ENCODE assay signal across 20 mouse cellular contexts in the genomic region with DNA sequence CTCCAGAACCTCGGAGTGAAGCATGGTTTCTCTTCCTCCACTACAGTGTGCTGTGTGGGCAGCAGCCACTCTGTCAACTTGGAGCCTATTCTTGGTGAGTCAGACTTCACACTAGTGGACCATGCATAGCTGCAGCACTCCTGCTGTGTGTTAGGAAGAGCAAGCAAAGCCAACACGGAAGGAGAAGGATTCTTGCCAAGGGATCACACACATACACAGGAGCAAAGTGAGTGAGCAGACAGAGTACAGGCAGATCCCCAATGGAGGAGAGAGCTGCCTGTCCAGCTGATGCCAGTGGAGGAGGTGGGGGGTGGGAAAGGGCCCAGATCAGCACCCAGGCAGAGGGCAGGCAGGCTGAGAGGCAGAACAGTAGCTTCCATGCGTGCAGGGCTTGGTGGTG. TPM values are rescaled to one million over a fixed set of nuclear protein-coding genes. Genes with fewer than 3 reads are reported as not detected.
DNase-seq lines count a peak whose midpoint lies in the region; ATAC-seq and TF ChIP-seq lines count a peak whose summit lies in the region.
"Had no signal": no experiment of that assay in that cellular context is flagged by ENCODE, and none has a peak within 500 bp of the region (broad histone marks: within the 10 kb centered on the region; RNA-seq: fewer than 3 reads in every experiment).

No protein-coding gene starts in this region.

- H3K9me3 ChIP-seq in intestine, postnatal 0 days (ENCODE audit: control insufficient read depth): no peaks in the 10 kb centered on the region
- H3K9me3 ChIP-seq: embryonic facial prominence, embryonic 12.5 days; hindbrain, embryonic 10.5 days had no signal

- ATAC-seq in intestine, postnatal 0 days: no peak
- ATAC-seq: forebrain, postnatal 0 days; liver, postnatal 0 days had no signal

- 88% methylated on average over 3 of the region's 3 CpGs for WGBS in thymus, adult 2 months
- WGBS in intestine, postnatal 0 days: 84% methylated on average over 3 of the region's 3 CpGs

- TF ChIP-seq CTCF in layer of hippocampus, adult 2 months (conservative IDR thresholded peaks at IDR 0.05): no peak
- TF ChIP-seq CTCF in thymus, adult 2 months (IDR thresholded peaks at IDR 0.05; ENCODE audit: borderline replicate concordance, control insufficient read depth, extremely low read depth, insufficient read depth, low read length, poor library complexity): no peak
- TF ChIP-seq CTCF in intestine, postnatal 0 days (IDR thresholded peaks at IDR 0.05; ENCODE audit: low read depth): no peak

- H3K4me2 ChIP-seq in intestine, postnatal 0 days (replicated peaks; ENCODE audit: low read depth): no peak overlapping the region
- H3K4me2 ChIP-seq: embryonic facial prominence, embryonic 12.5 days had no signal

- H3K27ac ChIP-seq in layer of hippocampus, adult 2 months: peak overlapping the region; percentile 48; the same call in 1 of the 2 replicates
- peak overlapping the region; percentile 100 for H3K27ac ChIP-seq in thymus, adult 2 months (ENCODE audit: control insufficient read depth, insufficient read depth, low read length)
- H3K27ac ChIP-seq in intestine, postnatal 0 days (ENCODE audit: low read depth, low read length): no peak overlapping the region
- H3K27ac ChIP-seq: embryonic facial prominence, embryonic 12.5 days; hindbrain, embryonic 10.5 days; macrophage had no signal

- TF ChIP-seq POLR2A in thymus, adult 2 months (IDR thresholded peaks at IDR 0.05; ENCODE audit: control insufficient read depth, extremely low read depth, insufficient read depth, low read length, poor library complexity): no peak

- H3K9ac ChIP-seq in intestine, postnatal 0 days (ENCODE audit: low read depth, low read length): no peak overlapping the region
- H3K9ac ChIP-seq: embryonic facial prominence, embryonic 12.5 days; forebrain, postnatal 0 days; liver, postnatal 0 days had no signal

- DNase-seq in layer of hippocampus, adult 2 months (ENCODE audit: low spot score in 2 of 2): peak in 1 of 2 experiments; percentile 28
- no peak for DNase-seq in layer of hippocampus, adult 9-10 months (ENCODE audit: low spot score)
- no peak for DNase-seq in thymus, adult 2 months
- DNase-seq in thymus, adult 18-20 months: no peak
- DNase-seq in cerebellum, adult 11-12 months: peak; percentile 66
- DNase-seq in cerebellum, postnatal 25 days: peak; percentile 62 to 75
- DNase-seq in lung, postnatal 25 days (ENCODE audit: low spot score): no peak
- DNase-seq: adrenal gland, adult 2 months; forebrain, postnatal 0 days; heart, adult 11 months; kidney, adult 2 months; kidney, postnatal 25 days; liver; liver, postnatal 0 days; midbrain, embryonic 14.5 days; spleen, adult 18-20 months had no signal

- H3K27me3 ChIP-seq in thymus, adult 2 months (ENCODE audit: control insufficient read depth, insufficient read depth, low read length): no peaks in the 10 kb centered on the region
- H3K27me3 ChIP-seq in intestine, postnatal 0 days (replicated peaks; ENCODE audit: control insufficient read depth, insufficient read depth, low read length): no peaks in the 10 kb centered on the region
- H3K27me3 ChIP-seq: embryonic facial prominence, embryonic 12.5 days had no signal

- peaks cover 48% of the 10 kb centered on the region for H3K4me1 ChIP-seq in thymus, adult 2 months (replicated peaks; ENCODE audit: control insufficient read depth, insufficient read depth, low read length)
- no peaks in the 10 kb centered on the region for H3K4me1 ChIP-seq in intestine, postnatal 0 days (replicated peaks; ENCODE audit: control insufficient read depth, insufficient read depth, low read length)
- H3K4me1 ChIP-seq: embryonic facial prominence, embryonic 12.5 days; hindbrain, embryonic 10.5 days had no signal

- no peak overlapping the region for H3K4me3 ChIP-seq in layer of hippocampus, adult 2 months
- no peak overlapping the region for H3K4me3 ChIP-seq in thymus, adult 2 months (ENCODE audit: control insufficient read depth, insufficient read depth, low read length)
- no peak overlapping the region for H3K4me3 ChIP-seq in intestine, postnatal 0 days (ENCODE audit: low read depth, low read length)
- H3K4me3 ChIP-seq: embryonic facial prominence, embryonic 12.5 days; hindbrain, embryonic 10.5 days had no signal

- peaks cover 7% of the 10 kb centered on the region for H3K36me3 ChIP-seq in thymus, adult 2 months (ENCODE audit: control insufficient read depth, insufficient read depth, low read length)
- peaks cover 32% of the 10 kb centered on the region; the same call in 1 of the 2 replicates for H3K36me3 ChIP-seq in intestine, postnatal 0 days (ENCODE audit: control insufficient read depth, insufficient read depth)

RNA-seq across cellular contexts. Expression of gene Ttc13, which starts 19.6 kb away (rescaled TPM):
- 10 to 100 TPM; 49.6 to 51.6 TPM for total RNA-seq in layer of hippocampus, adult 2 months (2021)
- polyA plus RNA-seq in thymus, adult 2 months (2012; rRNA removed): 49.8 and 53.2 TPM in 2 replicates
- polyA plus RNA-seq in intestine, postnatal 0 days (2015; fragmentation: Nextera tagmentation; extraction: Ambion mirVana): 19.0 and 20.2 TPM in 2 replicates

RNA-seq across cellular contexts. Expression of gene Arv1, which starts 19.8 kb away (rescaled TPM):
- total RNA-seq in layer of hippocampus, adult 2 months (2021): 10 to 100 TPM; 10.7 to 13.4 TPM
- 53.5 and 56.7 TPM in 2 replicates for polyA plus RNA-seq in thymus, adult 2 months (2012; rRNA removed)
- 13.3 and 14.8 TPM in 2 replicates for polyA plus RNA-seq in intestine, postnatal 0 days (2015; fragmentation: Nextera tagmentation; extraction: Ambion mirVana)

RNA-seq across cellular contexts. Expression of gene 2310022B05Rik, which starts 39.0 kb away (rescaled TPM):
- total RNA-seq in layer of hippocampus, adult 2 months (2021): 10 to 100 TPM; 76.5 to 77.4 TPM
- polyA plus RNA-seq in thymus, adult 2 months (2012; rRNA removed): 17.3 and 18.1 TPM in 2 replicates
- polyA plus RNA-seq in intestine, postnatal 0 days (2015; fragmentation: Nextera tagmentation; extraction: Ambion mirVana): 22.1 and 22.6 TPM in 2 replicates

RNA-seq across cellular contexts. Expression of gene Fam89a, which starts 49.4 kb away (rescaled TPM):
- under 1 TPM; 0.27 to 0.54 TPM for total RNA-seq in layer of hippocampus, adult 2 months (2021)
- 14.2 and 15.5 TPM in 2 replicates for polyA plus RNA-seq in thymus, adult 2 months (2012; rRNA removed)
- 1.9 and 2.3 TPM in 2 replicates for polyA plus RNA-seq in intestine, postnatal 0 days (2015; fragmentation: Nextera tagmentation; extraction: Ambion mirVana)
- polyA plus RNA-seq: macrophage had no signal

Comparison
In these comparisons a context has a peak if more than half of its experiments do, and no peak if none do; other contexts are left out.
1. DNase-seq: peak in cerebellum, adult 11-12 months (single experiment) and cerebellum, postnatal 25 days (2 of 2); none in layer of hippocampus, adult 9-10 months (single experiment), thymus, adult 2 months (single experiment), thymus, adult 18-20 months (0 of 2) and lung, postnatal 25 days (single experiment).